Mouse (Mus musculus) olfactory bulb, adult 2 months (tissue): ENCODE data around the gene Aatk. TPM values are rescaled to one million over a fixed set of nuclear protein-coding genes. Genes with fewer than 3 reads are reported as not detected.

Experiments
- H3K27ac ChIP-seq: fragments of 200-500 bp; 2 replicates; pipeline ENCODE4 v1.5.1; 2012; ENCODE audit warnings: low read depth, low read length; ENCODE audit not compliant: insufficient read depth
- H3K4me1 ChIP-seq: fragments of 200-500 bp; 2 replicates; pipeline ENCODE4 v1.6.1; 2012; ENCODE audit warnings: low read length; ENCODE audit not compliant: control insufficient read depth, insufficient read depth
- H3K4me3 ChIP-seq: fragments of 200-500 bp; 2 replicates; pipeline ENCODE4 v1.5.1; 2012; ENCODE audit warnings: mild to moderate bottlenecking, low read depth, low read length, moderate library complexity; ENCODE audit not compliant: insufficient read depth
- CTCF ChIP-seq: fragments of 200-500 bp; IDR thresholded peaks from 2 replicates; pipeline ENCODE4 v1.5.1; 2012; ENCODE audit warnings: low read depth, mild to moderate bottlenecking, low read length, moderate library complexity; ENCODE audit not compliant: insufficient read depth
- POLR2A ChIP-seq: fragments of 200-500 bp; IDR thresholded peaks from 2 replicates; pipeline ENCODE4 v1.6.1; 2012; ENCODE audit warnings: mild to moderate bottlenecking, low read depth, low read length, moderate library complexity; ENCODE audit not compliant: insufficient read depth
- WGBS: fragments of 180-500 bp; shearing (Covaris S2); methylation state at CpG from one replicate; pipeline ENCODE4 v1.1.7; 2018; 5-methylcytosine and 5-hydroxymethylcytosine counted together
- polyA plus RNA-seq: library from polyadenylated mRNA; stranded (reverse); fragments of >200 nt; gene quantifications from 2 replicates; pipeline ENCODE4 v1.2.4, GENCODE M21; 2012; ENCODE audit warnings: low replicate concordance; ENCODE audit not compliant: missing spikeins, insufficient read depth, insufficient read length

Gene Aatk
- polyA plus RNA-seq, 1 experiment: not detected

DNA sequence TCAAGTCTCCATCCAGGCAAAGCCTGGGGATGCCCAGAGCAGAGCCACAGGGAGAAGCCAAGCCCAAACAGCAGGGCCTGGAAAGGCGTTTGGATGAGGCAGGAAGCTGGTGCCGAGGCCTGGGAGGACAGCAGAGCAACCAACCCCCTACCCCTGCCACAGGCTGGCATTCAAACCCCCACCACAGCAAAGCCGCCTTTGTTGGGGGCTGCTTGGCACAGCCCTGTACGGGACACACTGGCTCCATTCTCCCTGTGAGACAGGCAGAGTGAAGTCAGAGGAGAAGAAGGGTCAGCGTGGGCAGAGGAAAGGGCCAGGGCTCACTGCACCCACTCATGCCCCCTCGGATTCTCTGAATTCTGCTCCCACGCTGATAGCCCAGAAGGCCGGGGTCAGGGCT lies 30.0 kb downstream of the Aatk start:
- peak overlapping the region; percentile 21 for H3K4me3 ChIP-seq
- 67% methylated on average over 8 of the region's 8 CpGs for WGBS
- TF ChIP-seq CTCF (no peak), POLR2A (no peak)
- H3K4me1 ChIP-seq: peaks cover 43% of the 10 kb centered on the region
- H3K27ac ChIP-seq: peak overlapping the region; percentile 49

DNA sequence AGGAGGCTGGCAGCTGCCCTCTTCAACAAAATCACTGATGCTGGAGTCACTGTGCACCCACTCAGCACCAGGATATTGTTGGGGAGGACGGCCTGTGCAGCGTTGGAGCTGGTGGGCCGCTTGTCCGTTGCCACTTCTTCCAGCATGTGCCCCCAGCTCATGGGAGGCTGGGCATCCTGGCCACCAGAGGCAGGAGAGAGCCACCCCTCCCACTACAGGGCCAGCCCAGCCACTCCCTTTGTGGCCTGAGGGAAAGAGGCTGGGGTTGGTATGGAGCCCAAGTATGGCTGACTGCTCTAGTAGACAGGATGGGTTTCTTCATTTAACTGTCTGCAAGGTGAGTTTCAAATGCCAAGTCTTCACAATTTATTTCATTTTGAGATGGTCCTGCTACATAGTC lies 32.2 kb downstream of the Aatk start:
- no peak overlapping the region for H3K4me3 ChIP-seq
- H3K4me1 ChIP-seq: peaks cover 33% of the 10 kb centered on the region
- 81% methylated on average over 4 of the region's 4 CpGs for WGBS
- TF ChIP-seq POLR2A: no peak
- no peak for TF ChIP-seq CTCF
- H3K27ac ChIP-seq: no peak overlapping the region; the same call in 1 of the 2 replicates

GRCm38 (mm10) chr11:120013174-120013711 lies 33.7 kb downstream of the Aatk start:
- no peak for TF ChIP-seq POLR2A
- TF ChIP-seq CTCF: peak; percentile 45; the same call in 1 of the 2 replicates
- peak overlapping the region; percentile 30 for H3K27ac ChIP-seq
- 0 out of 2 replicates have a peak overlapping the region, but pooled peaks have one; percentile 2 for H3K4me3 ChIP-seq
- 8% methylated on average over 21 of the region's 21 CpGs for WGBS
- H3K4me1 ChIP-seq: peaks cover 39% of the 10 kb centered on the region

DNA sequence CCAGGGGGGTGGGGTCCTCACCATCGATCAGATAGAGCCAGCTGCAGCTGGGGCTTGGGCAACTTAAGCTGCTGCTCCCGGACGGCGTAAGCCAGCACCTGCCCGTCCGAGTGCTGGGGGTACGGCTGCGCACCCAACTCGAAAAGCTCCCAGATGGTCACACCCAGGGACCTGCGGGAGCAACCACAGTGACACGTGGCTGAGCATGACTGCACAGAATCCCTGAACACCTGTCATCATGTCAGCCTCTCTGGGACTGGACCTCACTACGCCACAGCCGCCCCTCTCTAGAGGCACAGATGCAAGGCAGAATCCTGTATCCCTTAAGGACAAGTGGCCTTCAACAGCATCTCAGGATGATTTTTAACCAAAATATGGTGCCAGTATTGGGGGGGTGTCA lies 34.3 kb downstream of the Aatk start:
- H3K4me1 ChIP-seq: peaks cover 39% of the 10 kb centered on the region
- no peak overlapping the region; the same call in 1 of the 2 replicates for H3K27ac ChIP-seq
- no peak for TF ChIP-seq CTCF
- no peak for TF ChIP-seq POLR2A
- H3K4me3 ChIP-seq: no peak overlapping the region
- WGBS: 88% methylated on average over 13 of the region's 13 CpGs

DNA sequence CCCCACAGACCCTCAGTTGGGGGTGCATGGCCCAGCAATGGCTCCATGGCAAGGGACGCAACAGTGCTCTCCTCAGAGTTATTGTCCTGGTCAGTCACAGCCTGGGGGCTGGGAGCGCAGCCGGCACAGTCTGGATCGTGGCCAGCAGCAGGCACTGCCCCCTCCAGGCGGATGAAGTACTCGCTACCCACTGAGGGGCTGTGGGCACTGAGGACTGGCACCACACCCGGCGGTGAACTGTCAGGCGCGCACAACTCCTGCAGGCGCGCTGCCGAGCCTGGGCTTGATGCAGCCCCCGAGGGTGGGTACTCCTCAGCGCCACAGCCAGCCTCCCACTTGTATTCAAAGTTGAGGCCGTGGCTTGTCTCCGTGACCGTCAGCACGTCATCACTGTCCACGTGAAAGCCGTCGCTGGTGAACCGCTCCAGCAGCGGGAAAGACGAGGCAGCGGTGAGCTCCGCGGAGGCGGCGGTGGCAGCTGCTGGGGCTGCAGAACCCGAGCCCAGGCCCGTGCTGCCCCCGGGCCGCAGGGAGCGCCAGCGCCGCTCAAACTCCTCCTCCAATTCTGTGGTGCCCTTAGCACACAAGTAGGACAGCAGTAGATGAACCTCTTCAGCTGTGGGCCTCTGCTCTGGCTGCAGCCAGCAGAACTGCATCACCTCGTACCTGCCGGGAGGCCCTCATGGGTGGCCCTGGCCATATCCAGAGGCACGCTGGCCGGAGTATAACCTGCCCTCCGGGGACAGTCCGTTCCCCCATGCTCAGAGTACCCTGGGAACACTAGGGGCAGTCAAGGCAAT lies 35.0 kb downstream of the Aatk start:
- peaks cover 42% of the 10 kb centered on the region for H3K4me1 ChIP-seq
- 45% methylated on average over 43 of the region's 43 CpGs for WGBS
- H3K27ac ChIP-seq: peak overlapping the region; percentile 28; the same call in 1 of the 2 replicates
- H3K4me3 ChIP-seq: no peak overlapping the region
- TF ChIP-seq POLR2A: no peak
- no peak; the same call in 1 of the 2 replicates for TF ChIP-seq CTCF

DNA sequence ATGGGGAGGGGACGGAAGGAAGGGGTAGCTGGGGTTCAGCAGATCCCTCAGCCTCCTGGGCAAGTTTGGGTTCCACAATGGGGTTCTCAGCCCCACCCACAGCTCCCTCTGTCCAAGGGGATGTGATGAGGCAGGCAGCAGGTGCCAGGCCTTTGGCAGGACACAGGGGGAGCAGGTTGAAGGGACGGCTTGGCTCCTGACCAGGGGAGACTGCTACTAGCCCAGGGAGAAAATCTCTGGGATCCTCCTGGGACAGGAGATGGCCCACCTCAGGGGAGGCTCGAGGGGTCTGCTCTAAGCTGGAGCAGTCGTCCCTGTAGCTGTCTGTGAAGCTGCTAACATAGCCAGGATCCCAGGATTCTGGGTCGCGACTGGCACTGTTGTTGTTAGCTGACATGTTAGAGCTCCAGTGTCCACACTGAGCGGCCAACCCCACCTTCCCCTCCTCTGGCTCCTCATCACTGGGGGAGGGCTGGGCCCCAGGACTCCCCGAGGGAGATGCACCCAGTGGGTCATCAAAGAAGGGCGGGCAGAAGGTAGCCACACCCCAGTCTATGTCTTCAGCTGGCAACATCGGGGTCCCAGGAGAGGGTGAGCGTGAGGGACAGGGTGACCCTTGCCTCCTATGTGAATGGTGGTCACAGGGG lies 35.7 kb downstream of the Aatk start:
- TF ChIP-seq CTCF (no peak), POLR2A (no peak)
- no peak overlapping the region for H3K27ac ChIP-seq
- peaks cover 47% of the 10 kb centered on the region for H3K4me1 ChIP-seq
- WGBS: 77% methylated on average over 11 of the region's 11 CpGs
- H3K4me3 ChIP-seq: no peak overlapping the region

DNA sequence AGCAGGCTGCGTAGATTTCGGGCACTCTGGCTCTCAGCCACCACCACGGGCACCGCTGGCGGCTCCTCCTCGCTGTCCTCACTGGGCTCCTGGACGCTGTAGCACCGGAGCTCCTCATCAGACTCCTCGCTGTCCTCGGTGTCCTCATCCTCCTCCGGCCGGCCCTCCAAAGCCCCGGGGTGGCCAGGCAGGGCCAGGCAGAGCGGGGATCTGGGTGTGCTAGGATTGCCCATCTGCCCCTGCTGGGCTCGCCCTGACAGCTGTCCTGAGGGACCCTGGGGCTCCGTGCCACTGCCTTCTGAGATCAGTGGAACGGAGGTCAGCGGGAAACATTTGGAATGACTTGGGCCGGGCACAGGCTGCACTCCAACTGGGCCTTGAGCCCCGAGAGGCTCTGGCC lies 37.0 kb downstream of the Aatk start:
- 79% methylated on average over 20 of the region's 20 CpGs for WGBS
- TF ChIP-seq POLR2A (no peak), CTCF (no peak)
- Histone ChIP-seq H3K27ac (no peak overlapping the region), H3K4me1 (peaks cover 47% of the 10 kb centered on the region), H3K4me3 (no peak overlapping the region)

GRCm38 (mm10) chr11:120008956-120009355 lies 38.0 kb downstream of the Aatk start:
- H3K4me1 ChIP-seq: peaks cover 43% of the 10 kb centered on the region
- 0 out of 2 replicates have a peak overlapping the region, but pooled peaks have one; percentile 3 for H3K27ac ChIP-seq
- WGBS: 67% methylated on average over 8 of the region's 8 CpGs
- no peak overlapping the region for H3K4me3 ChIP-seq
- no peak for TF ChIP-seq CTCF
- no peak for TF ChIP-seq POLR2A

- WGBS: 85% methylated on average over 1 of the region's 1 CpGs
- TF ChIP-seq POLR2A (no peak), CTCF (no peak)
- Histone ChIP-seq H3K4me1 (peaks cover 41% of the 10 kb centered on the region), H3K27ac (no peak overlapping the region), H3K4me3 (no peak overlapping the region)
Observed at GRCm38 (mm10) chr11:120008501-120008900, 38.5 kb downstream of the Aatk start.
